Mouse (Mus musculus) skeletal muscle tissue, adult 2 months (tissue): Measurements from ENCODE around the gene Itfg2.
"Not testable (repeated sequence)": the region's sequence is repeated elsewhere in the genome, so short reads cannot be mapped to it uniquely, and the experiment has no call there.

Experiments
- DNase-seq: peaks from one replicate; pipeline ENCODE4 v3.0.0-alpha.2; 2012; ENCODE audit warnings: low read depth, low spot score

Gene Itfg2

GRCm38 (mm10) chr6:128383752-128384151 lies 41.0 kb downstream of the Itfg2 start:
- DNase-seq = no peak

- DNase-seq = no peak
Measured at GRCm38 (mm10) chr6:128381254-128381653, 43.5 kb downstream of the Itfg2 start.

- DNase-seq = not testable (repeated sequence)
Measured at GRCm38 (mm10) chr6:128380594-128381167, 44.0 kb downstream of the Itfg2 start.

- no peak for DNase-seq
Measured at GRCm38 (mm10) chr6:128379636-128380035, 45.1 kb downstream of the Itfg2 start.

- no peak for DNase-seq
Measured at GRCm38 (mm10) chr6:128376371-128377085, 48.2 kb downstream of the Itfg2 start.

DNA sequence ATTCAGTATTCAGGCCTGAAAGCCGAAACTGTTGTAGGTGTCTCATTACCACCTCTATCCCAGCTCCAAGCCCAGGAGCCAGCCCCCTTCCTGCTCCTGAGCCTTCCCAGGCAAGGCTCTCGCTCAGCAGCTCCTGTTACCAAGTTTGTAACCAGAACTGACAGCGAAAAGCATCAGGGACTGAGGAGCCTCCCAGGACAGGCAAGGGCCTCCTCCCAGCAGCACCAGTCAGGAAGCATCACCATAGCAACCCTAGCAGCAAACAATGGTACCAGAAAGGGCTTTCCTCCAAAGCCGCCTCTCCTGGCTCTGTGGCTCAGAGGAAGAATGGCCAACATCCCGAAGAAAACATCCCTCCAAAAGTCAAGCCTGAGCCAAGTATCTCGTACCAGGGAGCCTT lies 49.5 kb downstream of the Itfg2 start, which contains the start of the genes Tex52 and Gm44596:
TSS of gene Tex52 (plus strand) at position 265 of the 400 bp plus-strand sequence.
TSS of gene Gm44596 (plus strand) at position 312 of the 400 bp plus-strand sequence.
- peak; percentile 23 for DNase-seq

- DNase-seq = no peak
Measured at GRCm38 (mm10) chr6:128370040-128370439, 54.7 kb downstream of the Itfg2 start.

DNA sequence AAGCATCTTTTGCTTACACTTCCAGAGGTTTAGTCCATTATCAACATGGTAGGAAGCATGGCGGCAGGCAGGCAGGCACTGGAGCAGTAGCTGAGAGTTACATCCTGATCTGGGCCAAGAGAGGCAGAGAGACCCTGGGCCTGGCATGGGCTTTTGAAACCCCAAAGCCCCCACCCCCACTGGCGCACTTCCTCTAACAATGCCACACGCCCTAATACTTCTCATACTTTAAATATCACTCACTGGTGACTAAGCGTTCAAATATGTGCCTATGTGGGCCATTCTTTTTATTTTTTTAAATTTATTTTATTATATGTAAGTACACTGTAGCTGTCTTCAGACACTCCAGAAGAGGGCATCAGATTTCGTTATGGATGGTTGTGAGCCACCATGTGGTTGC lies 58.3 kb downstream of the Itfg2 start:
- DNase-seq = no peak

GRCm38 (mm10) chr6:128364721-128365120 lies 60.0 kb downstream of the Itfg2 start:
- no peak for DNase-seq

DNA sequence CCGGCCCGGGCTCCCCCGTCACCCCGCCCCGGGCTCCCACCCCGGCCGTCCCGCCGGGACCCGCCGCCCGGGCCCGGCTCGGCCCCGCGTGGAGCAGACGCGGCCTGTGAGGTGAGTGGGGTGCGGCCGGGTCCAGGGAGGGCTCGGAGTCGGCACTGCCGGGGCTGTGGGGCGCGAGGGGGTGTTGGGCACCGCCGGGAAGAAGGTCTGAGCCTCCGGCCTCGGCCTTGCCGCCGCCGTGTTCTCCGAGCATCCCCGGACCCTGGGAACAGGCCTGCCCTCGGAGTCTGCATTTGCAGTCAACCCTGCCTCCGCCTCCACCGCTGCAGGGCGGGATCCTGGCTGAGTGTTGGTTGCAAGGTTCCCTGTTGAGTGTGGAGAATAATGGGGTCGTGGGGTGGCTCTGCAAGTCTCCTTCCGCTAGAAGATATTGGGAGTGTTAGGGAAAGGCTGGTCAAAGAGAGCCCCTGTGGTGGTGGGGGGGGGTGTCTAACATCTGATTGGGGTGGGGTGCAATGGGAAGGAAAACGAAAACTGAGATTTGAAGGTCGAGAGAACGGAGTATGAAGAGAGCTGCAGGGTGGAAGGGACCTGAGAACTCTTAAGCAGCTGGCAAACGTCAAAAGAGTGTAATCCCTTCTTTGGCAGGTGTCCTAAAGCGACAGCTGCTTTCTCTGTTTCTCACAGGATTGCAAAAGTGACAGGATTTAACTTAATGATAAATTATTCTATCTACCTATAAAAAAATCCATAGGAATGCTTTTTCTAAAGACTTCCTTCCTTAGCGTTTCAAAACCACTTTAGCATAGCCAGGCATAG lies 61.5 kb downstream of the Itfg2 start:
- DNase-seq = no peak

GRCm38 (mm10) chr6:128362381-128363006 lies 62.2 kb downstream of the Itfg2 start, which contains the start of the genes Rhno1 and Foxm1:
Gene Rhno1 (minus strand): TSS chr6:128362911.
Gene Foxm1 (plus strand): TSS chr6:128362967.
- peak; percentile 66 for DNase-seq

GRCm38 (mm10) chr6:128361901-128362300 lies 62.8 kb downstream of the Itfg2 start:
- DNase-seq = no peak
